Mouse (Mus musculus) cerebellum, postnatal 25 days (tissue): ENCODE results near the gene Naaladl2.

Experiments used
- DNase-seq, 2 experiments: peaks; one replicate each; pipeline ENCODE4 v3.0.0; 2021; ENCODE audit warnings: mixed read lengths in 2 of 2

The Naaladl2 gene

GRCm38 (mm10) chr3:24668052-24668916, 475.8 kb downstream of the Naaladl2 start:
- DNase-seq, result no peak

- DNase-seq, result no peak
These were observed 478.7 kb downstream of the Naaladl2 start for GRCm38 (mm10) chr3:24665408-24665807.

GRCm38 (mm10) chr3:24663749-24664148, 480.3 kb downstream of the Naaladl2 start:
- DNase-seq, result no peak

GRCm38 (mm10) chr3:24630032-24630431, 514.0 kb downstream of the Naaladl2 start:
- DNase-seq, result no peak

- DNase-seq, result no peak
These were observed 538.6 kb downstream of the Naaladl2 start for GRCm38 (mm10) chr3:24605485-24605884.

- no peak for DNase-seq
These were observed 539.2 kb downstream of the Naaladl2 start for GRCm38 (mm10) chr3:24604791-24605320.

- peak; percentile 19 to 20 for DNase-seq
These were observed 548.6 kb downstream of the Naaladl2 start for GRCm38 (mm10) chr3:24595447-24595846.

GRCm38 (mm10) chr3:24556617-24557016, 587.4 kb downstream of the Naaladl2 start:
- DNase-seq, result no peak

GRCm38 (mm10) chr3:24553701-24554100, 590.4 kb downstream of the Naaladl2 start:
- DNase-seq, result no peak

- DNase-seq, result no peak
These were observed 591.4 kb downstream of the Naaladl2 start for GRCm38 (mm10) chr3:24552631-24553030.

- DNase-seq, result no peak
These were observed 610.1 kb downstream of the Naaladl2 start for GRCm38 (mm10) chr3:24533775-24534458.

- no peak for DNase-seq
These were observed 629.1 kb downstream of the Naaladl2 start for GRCm38 (mm10) chr3:24514918-24515317.

GRCm38 (mm10) chr3:24486456-24487112, 657.5 kb downstream of the Naaladl2 start:
- no peak for DNase-seq

- DNase-seq, result no peak
These were observed 680.1 kb downstream of the Naaladl2 start for GRCm38 (mm10) chr3:24463941-24464340.

- no peak for DNase-seq
These were observed 703.4 kb downstream of the Naaladl2 start for GRCm38 (mm10) chr3:24440621-24441020.

GRCm38 (mm10) chr3:24432761-24433160, 711.3 kb downstream of the Naaladl2 start:
- peak; percentile 29 to 40 for DNase-seq

- no peak for DNase-seq
These were observed 752.3 kb downstream of the Naaladl2 start for GRCm38 (mm10) chr3:24391737-24392136.

- no peak for DNase-seq
These were observed 752.8 kb downstream of the Naaladl2 start for GRCm38 (mm10) chr3:24391311-24391710.

- no peak for DNase-seq
These were observed 789.1 kb downstream of the Naaladl2 start for GRCm38 (mm10) chr3:24355010-24355409.

- no peak for DNase-seq
These were observed 822.3 kb downstream of the Naaladl2 start for GRCm38 (mm10) chr3:24321489-24322405.

- DNase-seq, result peak; percentile 81 to 91
These were observed 829.3 kb downstream of the Naaladl2 start for GRCm38 (mm10) chr3:24314658-24315297.

- DNase-seq, result no peak
These were observed 918.6 kb downstream of the Naaladl2 start for GRCm38 (mm10) chr3:24225418-24225817.
